Mouse (Mus musculus) embryonic facial prominence, embryonic 11.5 days (tissue): ENCODE results near the gene Bcap31. TPM values are rescaled to one million over a fixed set of nuclear protein-coding genes. Genes with fewer than 3 reads are reported as not detected.

Experiments
- ATAC-seq: fragments of 200-750 bp; cut with Nextera tagmentation; replicated peaks from 2 replicates; pipeline ENCODE4 v1.8.0; 2017; ENCODE audit warnings: low read depth; ENCODE audit not compliant: insufficient number of reproducible peaks, low FRiP score, low TSS enrichment
- DNase-seq: peaks from one replicate; pipeline ENCODE4 v3.0.0-alpha.2; 2015; ENCODE audit warnings: low spot score
- H3K27ac ChIP-seq: fragments of 300-500 bp; sonication (generic); replicated peaks from 2 replicates; pipeline ENCODE4 v1.5.1; 2014; ENCODE audit warnings: mild to moderate bottlenecking, low read depth, low read length, control low read depth
- H3K27me3 ChIP-seq: fragments of 300-500 bp; sonication (generic); 2 replicates; pipeline ENCODE4 v1.6.1; 2014; ENCODE audit warnings: mild to moderate bottlenecking, low read length, moderate library complexity, mixed read lengths; ENCODE audit not compliant: control insufficient read depth, insufficient read depth
- H3K36me3 ChIP-seq: fragments of 300-500 bp; sonication (generic); replicated peaks from 2 replicates; pipeline ENCODE4 v1.6.1; 2014; ENCODE audit warnings: low read depth, mild to moderate bottlenecking, low read length, moderate library complexity, mixed read lengths; ENCODE audit not compliant: control insufficient read depth, insufficient read depth
- H3K4me1 ChIP-seq: fragments of 300-500 bp; sonication (generic); 2 replicates; pipeline ENCODE4 v1.6.1; 2014; ENCODE audit warnings: low read length, mixed read lengths; ENCODE audit not compliant: control insufficient read depth, insufficient read depth
- H3K4me2 ChIP-seq: fragments of 300-500 bp; sonication (generic); 2 replicates; pipeline ENCODE4 v1.6.1; 2014; ENCODE audit warnings: low read depth, mild to moderate bottlenecking, control low read depth, low read length, moderate library complexity
- H3K4me3 ChIP-seq: fragments of 300-500 bp; sonication (generic); 2 replicates; pipeline ENCODE4 v1.5.1; 2014; ENCODE audit warnings: low read depth, low read length, control low read depth
- H3K9ac ChIP-seq: fragments of 300-500 bp; sonication (generic); replicated peaks from 2 replicates; pipeline ENCODE4 v1.6.1; 2014; ENCODE audit warnings: mild to moderate bottlenecking, control low read depth, low read length
- H3K9me3 ChIP-seq: fragments of 300-500 bp; sonication (generic); replicated peaks from 2 replicates; pipeline ENCODE4 v1.6.1; 2016; ENCODE audit warnings: mild to moderate bottlenecking, low read length, inconsistent platforms, mixed read lengths; ENCODE audit not compliant: control insufficient read depth
- WGBS: fragments of 180-500 bp; shearing (Covaris S2); extraction: QIAGEN DNeasy Blood & Tissue Kit; methylation state at CpG from one replicate; pipeline ENCODE4 v1.1.7; 2014; 5-methylcytosine and 5-hydroxymethylcytosine counted together
- polyA plus RNA-seq: library from polyadenylated mRNA; unstranded; fragments of >200 nt; fragmentation: Nextera tagmentation; extraction: Ambion mirVana; gene quantifications from 2 replicates; pipeline ENCODE4 v1.2.1, GENCODE M21; 2014

Bcap31 gene
- polyA plus RNA-seq, 1 experiment from 2014 or later: 159 TPM

- peak overlapping the region; percentile 72 for H3K9ac ChIP-seq
- no peaks in the 10 kb centered on the region for H3K27me3 ChIP-seq
- H3K4me2 ChIP-seq: peak overlapping the region; percentile 74
- H3K4me3 ChIP-seq: peak overlapping the region; percentile 66
- DNase-seq (no peak), ATAC-seq (peak; percentile 25)
- 30% methylated on average over 19 of the region's 20 CpGs for WGBS
- H3K27ac ChIP-seq: no peak overlapping the region
- H3K36me3 ChIP-seq: no peaks in the 10 kb centered on the region; the same call in 1 of the 2 replicates
- no peaks in the 10 kb centered on the region for H3K9me3 ChIP-seq
- H3K4me1 ChIP-seq: no peaks in the 10 kb centered on the region
These were observed 41.9 kb downstream of the Bcap31 start for GRCm38 (mm10) chrX:73673968-73674661.

- 20% methylated on average over 19 of the region's 42 CpGs for WGBS
- Histone ChIP-seq H3K4me3 (peak overlapping the region; percentile 66), H3K36me3 (no peaks in the 10 kb centered on the region; the same call in 1 of the 2 replicates), H3K4me1 (no peaks in the 10 kb centered on the region), H3K27ac (no peak overlapping the region), H3K27me3 (no peaks in the 10 kb centered on the region), H3K4me2 (peak overlapping the region; percentile 74), H3K9ac (peak overlapping the region; percentile 72), H3K9me3 (no peaks in the 10 kb centered on the region)
- ATAC-seq (0 out of 2 replicates have a peak, but pooled peaks have one; percentile 16), DNase-seq (no peak)
These were observed 42.4 kb downstream of the Bcap31 start for GRCm38 (mm10) chrX:73673619-73673967.

- Histone ChIP-seq H3K27ac (0 out of 2 replicates have a peak within 1 kb of the TSS, but pooled peaks have one; percentile 41), H3K27me3 (no peaks in the 10 kb centered on the region), H3K4me2 (peak within 1 kb of the TSS; percentile 74), H3K36me3 (no peaks in the 10 kb centered on the region; the same call in 1 of the 2 replicates), H3K4me3 (peak within 1 kb of the TSS; percentile 66), H3K9ac (peak within 1 kb of the TSS; percentile 72), H3K9me3 (no peaks in the 10 kb centered on the region), H3K4me1 (no peaks in the 10 kb centered on the region)
- DNase-seq (peak; percentile 71), ATAC-seq (peak; percentile 58)
- WGBS: 8% methylated on average over 30 of the region's 72 CpGs
These were observed 42.9 kb downstream of the Bcap31 start, which contains the start of gene Slc6a8 for GRCm38 (mm10) chrX:73672879-73673618. Gene Slc6a8, plus strand, starts transcription at chrX:73673150.

GRCm38 (mm10) chrX:73672031-73672431 is 43.9 kb downstream of the Bcap31 start:
- Histone ChIP-seq H3K4me1 (no peaks in the 10 kb centered on the region), H3K4me3 (no peak overlapping the region), H3K4me2 (no peak overlapping the region), H3K36me3 (no peaks in the 10 kb centered on the region; the same call in 1 of the 2 replicates), H3K27ac (no peak overlapping the region), H3K27me3 (no peaks in the 10 kb centered on the region), H3K9ac (no peak overlapping the region), H3K9me3 (no peaks in the 10 kb centered on the region)
- WGBS: 54% methylated on average over 4 of the region's 4 CpGs
- ATAC-seq (no peak), DNase-seq (peak; percentile 62)

GRCm38 (mm10) chrX:73663143-73663542 is 52.8 kb downstream of the Bcap31 start:
- Histone ChIP-seq H3K27ac (no peak overlapping the region), H3K4me2 (no peak overlapping the region), H3K4me3 (no peak overlapping the region), H3K9me3 (no peaks in the 10 kb centered on the region), H3K27me3 (no peaks in the 10 kb centered on the region), H3K36me3 (no peaks in the 10 kb centered on the region), H3K9ac (no peak overlapping the region), H3K4me1 (no peaks in the 10 kb centered on the region)
- DNase-seq (no peak), ATAC-seq (no peak)

GRCm38 (mm10) chrX:73660284-73660665 is 55.7 kb downstream of the Bcap31 start:
- Histone ChIP-seq H3K4me1 (no peaks in the 10 kb centered on the region), H3K4me3 (peak overlapping the region; percentile 40), H3K4me2 (peak overlapping the region; percentile 87), H3K27ac (no peak overlapping the region), H3K27me3 (no peaks in the 10 kb centered on the region), H3K9ac (peak overlapping the region; percentile 51; the same call in 1 of the 2 replicates), H3K9me3 (no peaks in the 10 kb centered on the region), H3K36me3 (no peaks in the 10 kb centered on the region)
- ATAC-seq (no peak), DNase-seq (no peak)
- WGBS: 55% methylated on average over 3 of the region's 3 CpGs

- ATAC-seq: peak; percentile 27; the same call in 1 of the 2 replicates
- Histone ChIP-seq H3K36me3 (no peaks in the 10 kb centered on the region), H3K9me3 (no peaks in the 10 kb centered on the region), H3K4me3 (peak within 1 kb of the TSS; percentile 40), H3K27me3 (no peaks in the 10 kb centered on the region), H3K27ac (no peak within 1 kb of the TSS), H3K4me1 (no peaks in the 10 kb centered on the region), H3K4me2 (peak within 1 kb of the TSS; percentile 87), H3K9ac (peak within 1 kb of the TSS; percentile 51)
- DNase-seq: peak; percentile 35
- 19% methylated on average over 34 of the region's 57 CpGs for WGBS
These were observed 56.2 kb downstream of the Bcap31 start, which contains the start of gene Pnck for GRCm38 (mm10) chrX:73659575-73660283. Gene Pnck, minus strand, starts transcription at chrX:73660117.
